Mouse (Mus musculus): ENCODE data around the gene Abl2. TPM values are rescaled to one million over a fixed set of nuclear protein-coding genes. Genes with fewer than 3 reads are reported as not detected.

Abl2 gene
- total RNA-seq, 1 experiment, result 41.1 TPM

DNA sequence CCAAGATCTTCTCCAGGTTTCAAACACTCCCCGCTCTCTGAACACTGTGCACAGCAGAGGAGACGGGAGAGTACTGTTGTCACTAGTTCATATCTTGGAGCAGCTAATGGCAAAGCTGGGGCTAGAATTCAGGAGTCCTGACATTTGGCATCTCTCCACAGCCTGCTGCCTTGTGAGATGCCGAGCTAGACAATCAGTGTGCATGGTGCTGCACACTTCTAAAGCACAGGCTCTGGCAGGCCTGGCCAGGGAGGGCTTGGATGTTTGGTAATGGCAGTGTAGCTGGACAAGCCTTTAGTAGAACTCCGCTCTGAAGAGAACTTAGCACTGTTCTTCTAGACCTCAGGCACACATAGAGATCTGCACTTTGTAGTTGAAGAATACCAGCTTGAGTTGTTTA lies 87.4 kb downstream of the Abl2 start:
- Histone ChIP-seq H3K9me3 (ENCODE audit: control insufficient read depth, insufficient read depth, low read depth, low read length) (no peaks in the 10 kb centered on the region), H3K4me1 (ENCODE audit: control insufficient read depth in 2 of 2, insufficient read depth in 2 of 2, low read length in 2 of 2, poor library complexity in 1 of 2) (peaks cover 0 to 23% of the 10 kb centered on the region in 2 experiments; a peak in 2 of 4 replicates), H3K4me3 (ENCODE audit: insufficient read depth in 1 of 2, low read depth in 1 of 2, low read length in 2 of 2, poor library complexity in 1 of 2, severe bottlenecking in 1 of 2) (no peak overlapping the region), H3K9ac (ENCODE audit: insufficient read depth, low read depth, low read length, poor library complexity, severe bottlenecking) (no peak overlapping the region), H3K36me3 (ENCODE audit: control insufficient read depth, insufficient read depth, low read length, poor library complexity, severe bottlenecking) (peaks cover 29% of the 10 kb centered on the region), H3K27ac (ENCODE audit: insufficient read depth, low read depth, low read length, poor library complexity, severe bottlenecking) (peak overlapping the region; percentile 38; the same call in 1 of the 2 replicates)
- TF ChIP-seq CHD2 (IDR thresholded peaks at IDR 0.05; ENCODE audit: low read depth, low read length), result no peak
- TF ChIP-seq MAFK (IDR thresholded peaks at IDR 0.05; ENCODE audit: insufficient read depth, low read depth, low read length), result no peak
- TF ChIP-seq ZNF384 (IDR thresholded peaks at IDR 0.05; ENCODE audit: low read depth, low read length), result no peak
- no peak for TF ChIP-seq ZC3H11A (IDR thresholded peaks at IDR 0.05; ENCODE audit: borderline replicate concordance, low read depth, low read length)
- TF ChIP-seq HCFC1 (IDR thresholded peaks at IDR 0.05; ENCODE audit: borderline replicate concordance, insufficient read depth, low read length), result no peak
- in situ Hi-C loops (cut with MboI; ENCODE audit: low sequenced_read_pairs in 2 of 2, unreplicated experiment in 2 of 2), result no loop called here
- no peak for DNase-seq (ENCODE audit: low read depth, low spot score)

DNA sequence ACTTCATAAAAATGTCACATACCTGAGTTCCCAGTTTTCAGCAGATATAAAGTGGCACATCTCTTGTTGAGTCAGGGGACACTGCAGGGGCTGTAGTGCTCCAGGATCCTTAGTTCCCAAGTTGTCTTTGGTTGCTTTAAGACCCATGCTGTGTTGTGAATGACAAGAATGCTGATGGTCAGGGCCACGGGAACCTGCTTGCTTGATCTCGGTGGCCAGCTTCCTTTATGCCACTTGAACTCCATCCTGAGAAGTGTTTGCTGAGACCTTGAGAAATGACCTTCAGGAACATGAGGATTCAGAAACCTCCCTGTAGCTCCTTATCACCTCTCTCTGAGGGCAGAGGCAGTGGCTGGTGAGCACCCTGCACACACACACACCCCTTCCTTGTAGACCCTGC lies 90.1 kb downstream of the Abl2 start:
- Histone ChIP-seq H3K36me3 (ENCODE audit: control insufficient read depth, insufficient read depth, low read length, poor library complexity, severe bottlenecking) (peaks cover 13% of the 10 kb centered on the region; the same call in 1 of the 2 replicates), H3K9me3 (ENCODE audit: control insufficient read depth, insufficient read depth, low read depth, low read length) (no peaks in the 10 kb centered on the region), H3K27ac (ENCODE audit: insufficient read depth, low read depth, low read length, poor library complexity, severe bottlenecking) (no peak overlapping the region), H3K4me1 (ENCODE audit: control insufficient read depth in 2 of 2, insufficient read depth in 2 of 2, low read length in 2 of 2, poor library complexity in 1 of 2) (peaks cover 5 to 21% of the 10 kb centered on the region in 2 experiments), H3K9ac (ENCODE audit: insufficient read depth, low read depth, low read length, poor library complexity, severe bottlenecking) (no peak overlapping the region), H3K4me3 (ENCODE audit: insufficient read depth in 1 of 2, low read depth in 1 of 2, low read length in 2 of 2, poor library complexity in 1 of 2, severe bottlenecking in 1 of 2) (no peak overlapping the region)
- DNase-seq (ENCODE audit: low read depth, low spot score), result no peak
- TF ChIP-seq HCFC1 (IDR thresholded peaks at IDR 0.05; ENCODE audit: borderline replicate concordance, insufficient read depth, low read length) (no peak), MAFK (IDR thresholded peaks at IDR 0.05; ENCODE audit: insufficient read depth, low read depth, low read length) (no peak), ZNF384 (IDR thresholded peaks at IDR 0.05; ENCODE audit: low read depth, low read length) (no peak), CHD2 (IDR thresholded peaks at IDR 0.05; ENCODE audit: low read depth, low read length) (no peak), ZC3H11A (IDR thresholded peaks at IDR 0.05; ENCODE audit: borderline replicate concordance, low read depth, low read length) (no peak)
- in situ Hi-C loops (cut with MboI; ENCODE audit: low sequenced_read_pairs in 2 of 2, unreplicated experiment in 2 of 2), result no loop called here

DNA sequence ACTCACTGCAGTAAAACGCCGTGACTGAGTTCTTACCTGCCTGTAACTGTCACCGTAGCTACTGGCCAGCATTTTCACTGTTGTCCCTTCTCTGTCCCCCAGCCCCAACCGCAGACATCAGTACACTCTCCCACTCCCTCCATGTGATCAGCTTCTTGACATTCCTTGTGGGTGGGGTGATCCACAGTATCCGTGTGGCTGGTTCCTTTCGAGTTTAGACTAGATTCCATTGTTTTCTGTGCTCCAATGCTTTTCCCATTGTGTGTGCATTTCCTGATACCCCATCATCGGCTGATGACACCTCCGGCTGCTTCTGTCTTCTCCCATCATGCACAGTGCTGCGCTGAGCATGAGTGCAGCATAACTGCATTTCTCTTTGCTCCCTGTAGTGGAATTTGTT lies 92.0 kb downstream of the Abl2 start:
- Histone ChIP-seq H3K4me1 (ENCODE audit: control insufficient read depth in 2 of 2, insufficient read depth in 2 of 2, low read length in 2 of 2, poor library complexity in 1 of 2) (peaks cover 6 to 28% of the 10 kb centered on the region in 2 experiments), H3K4me3 (ENCODE audit: insufficient read depth in 1 of 2, low read depth in 1 of 2, low read length in 2 of 2, poor library complexity in 1 of 2, severe bottlenecking in 1 of 2) (no peak overlapping the region), H3K9ac (ENCODE audit: insufficient read depth, low read depth, low read length, poor library complexity, severe bottlenecking) (no peak overlapping the region), H3K36me3 (ENCODE audit: control insufficient read depth, insufficient read depth, low read length, poor library complexity, severe bottlenecking) (peaks cover 15% of the 10 kb centered on the region; the same call in 1 of the 2 replicates), H3K9me3 (ENCODE audit: control insufficient read depth, insufficient read depth, low read depth, low read length) (no peaks in the 10 kb centered on the region), H3K27ac (ENCODE audit: insufficient read depth, low read depth, low read length, poor library complexity, severe bottlenecking) (no peak overlapping the region)
- TF ChIP-seq ZC3H11A (IDR thresholded peaks at IDR 0.05; ENCODE audit: borderline replicate concordance, low read depth, low read length), result no peak
- TF ChIP-seq ZNF384 (IDR thresholded peaks at IDR 0.05; ENCODE audit: low read depth, low read length), result no peak
- TF ChIP-seq CHD2 (IDR thresholded peaks at IDR 0.05; ENCODE audit: low read depth, low read length), result no peak
- no peak for TF ChIP-seq MAFK (IDR thresholded peaks at IDR 0.05; ENCODE audit: insufficient read depth, low read depth, low read length)
- no peak for TF ChIP-seq HCFC1 (IDR thresholded peaks at IDR 0.05; ENCODE audit: borderline replicate concordance, insufficient read depth, low read length)
- in situ Hi-C loops (cut with MboI; ENCODE audit: low sequenced_read_pairs in 2 of 2, unreplicated experiment in 2 of 2), result no loop called here
- no peak for DNase-seq (ENCODE audit: low read depth, low spot score)

DNA sequence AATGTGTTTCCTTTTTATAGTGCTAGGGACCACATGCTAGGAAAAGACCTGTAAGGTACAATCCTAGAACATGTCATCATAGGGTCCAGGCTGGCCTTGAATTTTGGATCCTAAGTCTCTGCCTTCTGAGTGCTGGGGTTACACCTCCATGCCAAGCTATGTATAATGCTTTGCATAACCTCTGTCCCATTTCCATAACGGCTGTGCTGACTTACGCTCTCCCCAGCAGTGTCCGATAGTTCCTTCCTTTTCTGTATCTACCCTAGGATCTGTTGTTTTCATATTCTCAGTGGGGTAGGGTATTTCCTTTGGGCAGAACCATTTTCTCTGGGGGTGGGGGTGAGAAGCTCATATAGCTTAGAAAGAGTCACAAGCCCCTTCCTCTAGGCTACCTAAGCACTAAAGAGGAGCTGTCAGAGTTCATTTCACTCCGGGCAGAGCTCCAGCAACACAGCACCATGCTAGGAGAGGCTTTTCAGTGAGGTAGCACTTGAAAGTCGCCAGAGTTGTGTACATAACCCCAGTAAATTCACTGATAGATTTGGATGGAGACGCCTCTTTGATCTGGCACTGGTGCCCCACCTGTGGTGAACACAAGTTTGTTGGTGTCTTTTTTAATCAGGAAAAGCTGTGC lies 93.7 kb downstream of the Abl2 start:
- no peak overlapping the region for H3K9ac ChIP-seq (ENCODE audit: insufficient read depth, low read depth, low read length, poor library complexity, severe bottlenecking)
- no peak for TF ChIP-seq CHD2 (IDR thresholded peaks at IDR 0.05; ENCODE audit: low read depth, low read length)
- no peak for TF ChIP-seq ZNF384 (IDR thresholded peaks at IDR 0.05; ENCODE audit: low read depth, low read length)
- no peak for TF ChIP-seq ZC3H11A (IDR thresholded peaks at IDR 0.05; ENCODE audit: borderline replicate concordance, low read depth, low read length)
- no peak for TF ChIP-seq MAFK (IDR thresholded peaks at IDR 0.05; ENCODE audit: insufficient read depth, low read depth, low read length)
- TF ChIP-seq HCFC1 (IDR thresholded peaks at IDR 0.05; ENCODE audit: borderline replicate concordance, insufficient read depth, low read length), result no peak
- peaks cover 8 to 43% of the 10 kb centered on the region in 2 experiments for H3K4me1 ChIP-seq (ENCODE audit: control insufficient read depth in 2 of 2, insufficient read depth in 2 of 2, low read length in 2 of 2, poor library complexity in 1 of 2)
- no peak overlapping the region for H3K27ac ChIP-seq (ENCODE audit: insufficient read depth, low read depth, low read length, poor library complexity, severe bottlenecking)
- in situ Hi-C loops (cut with MboI; ENCODE audit: low sequenced_read_pairs in 2 of 2, unreplicated experiment in 2 of 2), result no loop called here
- H3K9me3 ChIP-seq (ENCODE audit: control insufficient read depth, insufficient read depth, low read depth, low read length), result no peaks in the 10 kb centered on the region
- H3K4me3 ChIP-seq (ENCODE audit: insufficient read depth in 1 of 2, low read depth in 1 of 2, low read length in 2 of 2, poor library complexity in 1 of 2, severe bottlenecking in 1 of 2), result no peak overlapping the region
- no peak for DNase-seq (ENCODE audit: low read depth, low spot score)
- H3K36me3 ChIP-seq (ENCODE audit: control insufficient read depth, insufficient read depth, low read length, poor library complexity, severe bottlenecking), result peaks cover 24% of the 10 kb centered on the region
